Mouse (Mus musculus): ENCODE measurements around the gene Rap1gap. TPM values are rescaled to one million over a fixed set of nuclear protein-coding genes. Genes with fewer than 3 reads are reported as not detected.

Gene Rap1gap
- 3.9 and 5.0 TPM in 2 replicates for polyA plus RNA-seq (2014; fragmentation: Nextera tagmentation; extraction: Ambion mirVana)

GRCm38 (mm10) chr4:137664433-137664979, at the start of gene Rap1gap:
Gene Rap1gap, plus strand, starts transcription at chr4:137664726.
- H3K9ac ChIP-seq (ENCODE audit: low read length), result peak within 1 kb of the TSS; percentile 68
- H3K27me3 ChIP-seq (ENCODE audit: control insufficient read depth, insufficient read depth, low read length), result peaks cover 43% of the 10 kb centered on the region
- no peak for ATAC-seq (ENCODE audit: insufficient number of reproducible peaks, insufficient read depth, low FRiP score, low read depth)
- peaks cover 7 to 23% of the 10 kb centered on the region in 2 experiments for H3K4me1 ChIP-seq (ENCODE audit: control insufficient read depth in 2 of 2, insufficient read depth in 2 of 2, low read length in 2 of 2)
- peak within 1 kb of the TSS; percentile 96 for H3K4me2 ChIP-seq (ENCODE audit: low read length)
- no peaks in the 10 kb centered on the region for H3K36me3 ChIP-seq (ENCODE audit: control insufficient read depth, insufficient read depth, low read length)
- WGBS, result under 1% methylated on average over 40 of the region's 44 CpGs
- H3K27ac ChIP-seq (replicated peaks in 1 of 2; ENCODE audit: control insufficient read depth in 1 of 2, insufficient read depth in 1 of 2, low read depth in 2 of 2, low read length in 2 of 2), result no peak within 1 kb of the TSS
- no peaks in the 10 kb centered on the region for H3K9me3 ChIP-seq (ENCODE audit: control insufficient read depth, low read length)
- H3K4me3 ChIP-seq (ENCODE audit: control insufficient read depth in 1 of 2, insufficient read depth in 1 of 2, low read depth in 1 of 2, low read length in 2 of 2), result peak within 1 kb of the TSS; percentile 39 to 58

DNA sequence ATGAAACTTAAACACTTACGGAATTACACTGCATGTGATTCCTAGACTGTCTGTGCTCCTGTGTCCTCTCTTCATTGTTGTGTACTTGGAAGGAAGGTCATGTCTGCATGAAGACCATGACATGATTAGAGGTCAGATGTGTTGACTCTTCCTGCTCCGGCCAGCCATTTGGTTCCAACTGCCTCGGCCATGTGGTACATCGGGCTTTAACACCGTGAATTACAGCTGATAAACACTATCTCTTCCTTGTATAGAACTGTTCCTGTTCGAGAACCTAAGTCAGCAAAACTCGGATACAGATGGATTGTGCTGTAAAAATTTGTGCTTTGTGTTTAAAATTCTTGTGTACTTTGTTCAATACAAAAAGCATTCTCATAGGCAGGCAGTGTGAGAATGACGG, 41.7 kb upstream of the Rap1gap start:
- no peak for ATAC-seq (ENCODE audit: insufficient number of reproducible peaks, insufficient read depth, low FRiP score, low read depth)
- Histone ChIP-seq H3K36me3 (ENCODE audit: control insufficient read depth, insufficient read depth, low read length) (peaks cover 94% of the 10 kb centered on the region), H3K4me2 (ENCODE audit: low read length) (no peak overlapping the region), H3K27me3 (ENCODE audit: control insufficient read depth, insufficient read depth, low read length) (no peaks in the 10 kb centered on the region), H3K9me3 (ENCODE audit: control insufficient read depth, low read length) (no peaks in the 10 kb centered on the region), H3K27ac (replicated peaks in 1 of 2; ENCODE audit: control insufficient read depth in 1 of 2, insufficient read depth in 1 of 2, low read depth in 2 of 2, low read length in 2 of 2) (no peak overlapping the region), H3K9ac (ENCODE audit: low read length) (no peak overlapping the region), H3K4me1 (ENCODE audit: control insufficient read depth in 2 of 2, insufficient read depth in 2 of 2, low read length in 2 of 2) (no peaks in the 10 kb centered on the region), H3K4me3 (ENCODE audit: control insufficient read depth in 1 of 2, insufficient read depth in 1 of 2, low read depth in 1 of 2, low read length in 2 of 2) (no peak overlapping the region)
- WGBS, result 83% methylated on average over 8 of the region's 8 CpGs

DNA sequence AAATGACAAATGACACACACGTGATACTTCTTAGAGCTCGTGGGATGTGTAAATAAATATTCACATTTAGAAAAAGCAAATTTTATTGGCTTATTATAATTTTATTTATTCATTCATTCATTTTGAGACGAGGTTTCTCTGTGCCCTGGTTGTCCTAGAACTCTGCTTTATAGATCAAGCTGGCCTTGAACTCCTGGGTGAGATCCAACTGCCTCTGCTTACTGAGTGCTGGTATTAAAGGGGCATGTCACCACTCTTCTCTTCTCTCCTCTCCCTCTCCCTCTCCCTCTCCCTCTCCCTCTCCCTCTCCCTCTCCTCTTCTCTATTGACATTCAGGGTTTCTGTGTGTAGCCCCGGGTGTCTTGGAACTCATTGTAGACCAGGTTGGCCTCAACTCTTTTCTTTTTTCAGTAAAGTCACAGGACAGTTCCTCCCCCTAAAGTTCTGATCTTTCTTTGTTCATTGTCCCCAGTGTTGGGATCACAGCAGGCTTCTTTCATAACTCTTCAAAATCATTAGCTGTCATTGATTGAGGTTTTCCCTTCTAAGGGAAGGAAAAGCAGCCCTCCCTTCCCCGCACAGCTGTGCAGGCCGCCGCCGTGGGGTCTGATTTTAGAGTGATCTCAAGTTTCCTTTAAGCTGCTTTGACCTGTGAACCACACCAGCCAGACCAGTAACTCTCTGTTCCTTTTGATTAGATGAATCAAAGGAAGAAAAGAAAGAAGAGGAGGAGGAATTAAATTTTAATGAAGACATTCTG, 36.9 kb upstream of the Rap1gap start:
- no peak for ATAC-seq (ENCODE audit: insufficient number of reproducible peaks, insufficient read depth, low FRiP score, low read depth)
- Histone ChIP-seq H3K27ac (replicated peaks in 1 of 2; ENCODE audit: control insufficient read depth in 1 of 2, insufficient read depth in 1 of 2, low read depth in 2 of 2, low read length in 2 of 2) (no peak overlapping the region), H3K4me3 (ENCODE audit: control insufficient read depth in 1 of 2, insufficient read depth in 1 of 2, low read depth in 1 of 2, low read length in 2 of 2) (no peak overlapping the region), H3K4me2 (ENCODE audit: low read length) (no peak overlapping the region), H3K9ac (ENCODE audit: low read length) (no peak overlapping the region), H3K4me1 (ENCODE audit: control insufficient read depth in 2 of 2, insufficient read depth in 2 of 2, low read length in 2 of 2) (peaks cover 3 to 6% of the 10 kb centered on the region in 2 experiments; a peak in 3 of 4 replicates), H3K36me3 (ENCODE audit: control insufficient read depth, insufficient read depth, low read length) (peaks cover 91% of the 10 kb centered on the region), H3K27me3 (ENCODE audit: control insufficient read depth, insufficient read depth, low read length) (no peaks in the 10 kb centered on the region), H3K9me3 (ENCODE audit: control insufficient read depth, low read length) (no peaks in the 10 kb centered on the region)
- 89% methylated on average over 8 of the region's 8 CpGs for WGBS

GRCm38 (mm10) chr4:137628400-137628799, 36.1 kb upstream of the Rap1gap start:
- Histone ChIP-seq H3K27me3 (ENCODE audit: control insufficient read depth, insufficient read depth, low read length) (no peaks in the 10 kb centered on the region), H3K9ac (ENCODE audit: low read length) (no peak overlapping the region), H3K4me1 (ENCODE audit: control insufficient read depth in 2 of 2, insufficient read depth in 2 of 2, low read length in 2 of 2) (peaks cover 3 to 6% of the 10 kb centered on the region in 2 experiments; a peak in 3 of 4 replicates), H3K36me3 (ENCODE audit: control insufficient read depth, insufficient read depth, low read length) (peaks cover 91% of the 10 kb centered on the region), H3K4me3 (ENCODE audit: control insufficient read depth in 1 of 2, insufficient read depth in 1 of 2, low read depth in 1 of 2, low read length in 2 of 2) (no peak overlapping the region), H3K27ac (replicated peaks in 1 of 2; ENCODE audit: control insufficient read depth in 1 of 2, insufficient read depth in 1 of 2, low read depth in 2 of 2, low read length in 2 of 2) (no peak overlapping the region), H3K9me3 (ENCODE audit: control insufficient read depth, low read length) (no peaks in the 10 kb centered on the region), H3K4me2 (ENCODE audit: low read length) (no peak overlapping the region)
- no peak for ATAC-seq (ENCODE audit: insufficient number of reproducible peaks, insufficient read depth, low FRiP score, low read depth)
- 89% methylated on average over 6 of the region's 6 CpGs for WGBS

DNA sequence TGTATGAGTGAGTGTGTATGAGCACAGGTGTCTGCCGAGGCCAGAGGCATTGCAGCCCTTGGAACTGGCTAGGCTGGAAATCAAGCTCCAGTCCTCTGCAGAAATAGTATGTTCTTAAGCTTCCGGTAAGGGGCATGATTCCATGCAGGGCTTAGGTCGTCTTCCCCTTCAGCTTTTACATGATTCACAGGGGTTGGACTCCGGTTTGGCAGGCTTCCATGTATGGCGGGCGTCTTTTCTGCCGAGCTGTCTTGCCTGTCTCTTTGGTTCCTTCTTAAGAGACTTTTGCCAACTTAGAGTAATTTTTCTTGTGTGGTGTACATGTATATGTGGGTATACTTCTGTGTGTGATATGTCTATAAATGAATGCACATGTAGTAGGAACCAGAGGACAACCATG, 35.2 kb upstream of the Rap1gap start:
- H3K4me2 ChIP-seq (ENCODE audit: low read length), result no peak overlapping the region
- 68% methylated on average over 7 of the region's 7 CpGs for WGBS
- H3K27me3 ChIP-seq (ENCODE audit: control insufficient read depth, insufficient read depth, low read length), result no peaks in the 10 kb centered on the region
- no peaks in the 10 kb centered on the region for H3K9me3 ChIP-seq (ENCODE audit: control insufficient read depth, low read length)
- 0 out of 4 replicates have a peak overlapping the region, but pooled peaks of 1 of the 2 experiments have one; percentile 9 for H3K27ac ChIP-seq (replicated peaks in 1 of 2; ENCODE audit: control insufficient read depth in 1 of 2, insufficient read depth in 1 of 2, low read depth in 2 of 2, low read length in 2 of 2)
- no peak overlapping the region for H3K4me3 ChIP-seq (ENCODE audit: control insufficient read depth in 1 of 2, insufficient read depth in 1 of 2, low read depth in 1 of 2, low read length in 2 of 2)
- no peak for ATAC-seq (ENCODE audit: insufficient number of reproducible peaks, insufficient read depth, low FRiP score, low read depth)
- H3K4me1 ChIP-seq (ENCODE audit: control insufficient read depth in 2 of 2, insufficient read depth in 2 of 2, low read length in 2 of 2), result peaks cover 3 to 6% of the 10 kb centered on the region in 2 experiments; a peak in 3 of 4 replicates
- no peak overlapping the region for H3K9ac ChIP-seq (ENCODE audit: low read length)
- peaks cover 91% of the 10 kb centered on the region for H3K36me3 ChIP-seq (ENCODE audit: control insufficient read depth, insufficient read depth, low read length)

GRCm38 (mm10) chr4:137630153-137630552, 34.4 kb upstream of the Rap1gap start:
- H3K36me3 ChIP-seq (ENCODE audit: control insufficient read depth, insufficient read depth, low read length), result peaks cover 91% of the 10 kb centered on the region
- no peak overlapping the region for H3K4me3 ChIP-seq (ENCODE audit: control insufficient read depth in 1 of 2, insufficient read depth in 1 of 2, low read depth in 1 of 2, low read length in 2 of 2)
- H3K27me3 ChIP-seq (ENCODE audit: control insufficient read depth, insufficient read depth, low read length), result no peaks in the 10 kb centered on the region
- no peak overlapping the region for H3K4me2 ChIP-seq (ENCODE audit: low read length)
- H3K9me3 ChIP-seq (ENCODE audit: control insufficient read depth, low read length), result no peaks in the 10 kb centered on the region
- ATAC-seq (ENCODE audit: insufficient number of reproducible peaks, insufficient read depth, low FRiP score, low read depth), result no peak
- peaks cover 3 to 6% of the 10 kb centered on the region in 2 experiments; a peak in 3 of 4 replicates for H3K4me1 ChIP-seq (ENCODE audit: control insufficient read depth in 2 of 2, insufficient read depth in 2 of 2, low read length in 2 of 2)
- no peak overlapping the region for H3K9ac ChIP-seq (ENCODE audit: low read length)
- no peak overlapping the region for H3K27ac ChIP-seq (replicated peaks in 1 of 2; ENCODE audit: control insufficient read depth in 1 of 2, insufficient read depth in 1 of 2, low read depth in 2 of 2, low read length in 2 of 2)
- WGBS, result 76% methylated on average over 2 of the region's 2 CpGs

- Histone ChIP-seq H3K4me1 (ENCODE audit: control insufficient read depth in 2 of 2, insufficient read depth in 2 of 2, low read length in 2 of 2) (peaks cover 3 to 6% of the 10 kb centered on the region in 2 experiments; a peak in 3 of 4 replicates), H3K36me3 (ENCODE audit: control insufficient read depth, insufficient read depth, low read length) (peaks cover 95% of the 10 kb centered on the region), H3K27me3 (ENCODE audit: control insufficient read depth, insufficient read depth, low read length) (no peaks in the 10 kb centered on the region), H3K9ac (ENCODE audit: low read length) (no peak overlapping the region), H3K4me2 (ENCODE audit: low read length) (no peak overlapping the region), H3K27ac (replicated peaks in 1 of 2; ENCODE audit: control insufficient read depth in 1 of 2, insufficient read depth in 1 of 2, low read depth in 2 of 2, low read length in 2 of 2) (peak overlapping the region; percentile 58 to 64; a peak in 3 of 4 replicates), H3K9me3 (ENCODE audit: control insufficient read depth, low read length) (no peaks in the 10 kb centered on the region), H3K4me3 (ENCODE audit: control insufficient read depth in 1 of 2, insufficient read depth in 1 of 2, low read depth in 1 of 2, low read length in 2 of 2) (no peak overlapping the region)
- WGBS, result 43% methylated on average over 3 of the region's 3 CpGs
- no peak for ATAC-seq (ENCODE audit: insufficient number of reproducible peaks, insufficient read depth, low FRiP score, low read depth)
Measured at GRCm38 (mm10) chr4:137631596-137631995, 32.9 kb upstream of the Rap1gap start.

Measured in heart, embryonic 14.5 days (tissue).